Mouse (Mus musculus) embryo, embryonic 10.5 days (tissue): ENCODE data around the gene 4930595D18Rik.

Experiments used
- DNase-seq: peaks from one replicate; pipeline ENCODE4 v3.0.0-alpha.2; 2015; ENCODE audit warnings: low spot score

4930595D18Rik gene

GRCm38 (mm10) chr12:111165146-111165812 is 19.0 kb downstream of the 4930595D18Rik start:
- DNase-seq = peak; percentile 70

GRCm38 (mm10) chr12:111164310-111164751 is 20.0 kb downstream of the 4930595D18Rik start:
- DNase-seq = peak; percentile 96

GRCm38 (mm10) chr12:111162312-111163061 is 21.8 kb downstream of the 4930595D18Rik start:
- peak; percentile 83 for DNase-seq

- DNase-seq = no peak
Observed at GRCm38 (mm10) chr12:111161943-111162311, 22.4 kb downstream of the 4930595D18Rik start.

DNA sequence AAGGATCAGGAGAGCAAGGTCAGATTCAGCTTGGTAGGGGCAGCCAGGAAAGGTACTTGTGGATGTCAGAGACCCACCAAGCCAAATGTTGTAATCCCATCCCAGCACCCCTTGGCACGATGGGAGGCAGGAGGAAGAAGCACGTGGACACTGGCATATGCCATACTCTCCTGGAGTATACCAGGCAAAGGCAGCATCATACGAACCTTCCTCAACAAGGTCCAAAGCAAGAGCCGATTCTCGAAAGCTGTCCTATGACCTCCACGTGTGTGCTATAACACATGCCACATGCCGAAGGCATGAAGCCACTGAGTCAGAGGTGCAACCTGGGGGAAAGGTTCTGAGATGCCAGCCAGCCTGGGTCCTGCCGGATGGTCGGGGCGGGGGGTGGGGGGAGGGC is 23.4 kb downstream of the 4930595D18Rik start:
- no peak for DNase-seq

GRCm38 (mm10) chr12:111159659-111160428 is 24.4 kb downstream of the 4930595D18Rik start:
- DNase-seq = no peak

DNA sequence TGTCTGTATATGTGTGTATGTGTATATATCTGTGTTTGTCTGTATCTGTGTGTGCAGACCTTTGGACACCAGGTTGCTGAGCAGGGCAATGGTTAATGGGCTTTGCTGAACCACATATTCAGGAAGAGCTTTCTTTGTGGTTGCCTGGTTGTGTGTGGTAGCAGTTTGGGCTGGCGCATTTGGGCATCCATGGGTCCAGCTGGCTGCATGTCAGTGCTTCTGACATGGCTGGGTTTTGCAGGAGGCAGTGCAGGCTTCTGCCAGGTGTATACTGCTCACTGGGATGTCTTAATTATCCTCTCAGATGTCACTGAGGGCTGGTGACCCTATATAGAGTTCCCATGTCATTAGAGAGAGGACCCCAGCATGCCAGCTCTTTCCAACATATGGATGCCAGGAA is 28.5 kb downstream of the 4930595D18Rik start:
- no peak for DNase-seq

DNA sequence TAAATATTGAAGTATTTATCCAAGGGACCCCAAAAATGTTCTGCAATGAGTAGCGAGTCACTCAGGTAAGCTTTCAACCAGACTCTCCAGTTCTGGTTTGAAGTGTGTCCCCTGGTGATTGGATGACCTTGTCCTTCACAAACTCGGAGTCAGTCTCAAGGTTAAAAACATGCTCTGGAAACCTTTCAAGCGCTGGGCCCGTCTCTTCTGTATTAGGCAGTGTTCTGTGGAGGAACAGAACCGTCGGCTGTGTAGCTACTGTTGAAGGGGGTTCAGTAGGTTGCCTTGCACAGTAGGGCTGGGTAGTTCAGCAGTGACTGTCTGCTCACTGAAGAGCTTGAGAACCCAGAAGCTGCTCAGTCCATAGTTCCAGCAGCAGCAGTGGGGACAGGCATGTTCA is 29.6 kb downstream of the 4930595D18Rik start:
- no peak for DNase-seq

DNA sequence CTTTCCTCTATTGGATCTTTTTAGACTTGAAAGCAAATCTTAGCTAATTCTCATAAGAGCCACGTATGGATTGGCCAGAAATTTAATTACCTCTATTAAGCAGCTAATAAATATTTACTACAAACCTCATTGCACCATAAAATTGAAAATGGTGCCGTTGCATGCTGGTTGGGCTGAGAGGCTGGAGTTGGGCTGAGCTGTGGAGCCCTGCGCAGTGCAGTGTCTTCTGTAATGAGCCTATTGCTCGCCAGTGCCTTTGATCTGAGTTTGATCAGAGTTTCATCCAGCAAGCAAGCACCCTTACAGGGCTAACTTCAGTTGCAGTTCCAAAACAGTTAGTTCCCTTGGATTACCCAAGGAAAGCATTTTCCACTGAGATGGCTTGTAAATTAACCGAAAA is 30.3 kb downstream of the 4930595D18Rik start:
- DNase-seq = no peak

DNA sequence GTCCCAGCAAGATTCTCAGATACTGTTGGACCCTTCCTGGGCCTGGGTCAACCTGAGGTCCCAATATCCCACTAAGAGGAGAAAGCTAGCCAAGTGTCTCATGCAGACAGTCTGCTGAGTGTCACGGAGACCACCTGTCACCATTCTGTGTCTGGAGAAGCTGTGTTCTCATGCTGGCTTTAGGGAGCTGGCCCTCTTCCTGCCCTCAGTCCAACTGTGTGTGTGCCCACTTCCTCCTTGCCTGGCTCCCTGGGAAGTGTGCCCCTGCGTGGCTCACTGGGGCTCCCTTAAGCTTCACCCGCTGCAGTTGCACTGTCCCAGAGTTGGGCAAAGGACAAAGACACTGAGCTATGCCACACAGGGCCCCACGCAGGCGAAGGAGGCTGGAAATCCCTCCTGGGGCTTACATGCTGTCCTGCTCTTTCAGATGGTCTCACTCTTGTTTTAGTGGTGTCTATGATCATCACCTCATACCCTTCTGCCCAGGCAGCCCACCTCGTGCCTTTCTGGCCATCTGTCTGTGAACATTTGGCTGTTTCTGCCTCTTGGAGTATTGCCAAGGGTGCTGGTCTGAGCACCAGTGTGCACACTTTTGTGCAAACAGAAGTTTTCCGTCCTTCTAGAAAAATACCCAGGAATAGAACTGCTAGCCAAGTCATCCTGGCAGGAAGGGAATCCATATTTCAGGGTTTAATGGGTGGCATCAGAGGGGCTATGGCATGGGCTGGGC is 31.1 kb downstream of the 4930595D18Rik start:
- no peak for DNase-seq

DNA sequence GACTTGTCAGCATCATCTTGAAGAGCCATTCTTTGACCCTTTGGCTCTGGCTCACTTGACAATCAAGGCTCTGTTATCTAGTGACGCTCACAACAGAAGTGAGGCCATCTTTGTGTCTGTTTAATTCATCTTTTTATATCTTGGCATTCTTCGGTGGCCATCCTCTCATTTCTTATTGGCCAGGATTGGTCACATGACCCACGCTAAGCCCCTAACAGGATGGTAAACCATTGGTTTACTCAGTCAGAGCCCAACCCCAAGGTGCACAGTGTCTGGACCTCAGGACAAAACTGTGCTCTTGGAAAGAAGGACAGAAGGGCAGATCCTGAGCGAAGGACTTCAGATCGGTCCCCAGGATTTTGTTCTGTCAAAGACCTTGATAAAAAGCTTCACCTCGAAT is 31.7 kb downstream of the 4930595D18Rik start:
- no peak for DNase-seq

DNA sequence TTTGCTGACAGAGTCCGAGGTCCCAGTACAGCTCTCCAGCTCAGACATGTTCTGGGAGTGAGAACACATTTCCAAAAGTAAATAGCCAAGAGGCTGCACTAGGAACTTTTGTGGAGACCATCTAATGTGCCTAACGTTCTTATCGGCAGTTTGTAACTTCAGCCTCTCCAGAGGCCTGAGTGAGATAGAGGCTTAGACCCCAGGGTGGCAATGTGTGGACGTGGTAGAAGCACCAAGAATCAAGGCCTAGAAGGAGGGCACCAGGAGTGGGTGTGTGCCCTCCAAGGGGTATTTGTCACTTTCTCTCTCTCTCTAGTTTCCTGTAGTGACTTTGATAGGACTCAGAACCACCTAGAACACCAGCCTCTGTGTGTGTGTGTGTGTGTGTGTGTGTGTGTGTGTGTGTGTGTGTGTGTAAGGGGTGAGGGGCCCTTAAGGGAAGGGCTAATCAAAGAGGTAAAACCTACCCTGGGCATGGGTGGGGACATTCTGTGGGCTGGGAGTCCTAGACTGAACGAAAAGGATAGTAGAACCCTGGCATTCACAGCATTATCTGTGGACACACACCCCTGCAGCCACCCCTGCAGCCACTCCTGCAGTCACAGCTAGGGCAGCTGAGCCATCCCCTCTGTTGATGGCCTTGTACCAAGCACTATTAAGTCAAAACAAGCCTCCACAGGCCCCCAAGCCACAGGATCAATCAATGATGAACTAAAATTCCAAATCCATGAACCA is 32.7 kb downstream of the 4930595D18Rik start:
- no peak for DNase-seq

DNA sequence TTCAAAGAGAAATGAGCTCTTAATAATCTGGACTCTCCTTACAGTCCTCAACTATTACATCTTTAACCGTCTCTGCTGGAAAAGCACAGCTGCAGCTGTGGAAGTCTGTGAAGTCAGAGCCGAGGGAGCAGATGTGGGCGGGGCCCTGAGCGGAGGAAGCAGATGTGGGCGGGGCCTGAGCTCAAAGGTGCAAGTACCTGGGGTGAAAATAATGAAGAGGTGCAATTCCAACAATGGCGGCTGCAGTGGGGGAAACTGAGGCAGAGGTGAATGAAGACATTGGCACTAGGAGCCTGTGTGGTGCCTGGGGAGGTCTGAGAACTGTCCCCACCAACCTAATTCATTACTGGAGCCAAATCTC is 34.1 kb downstream of the 4930595D18Rik start:
- peak; percentile 39 for DNase-seq

- no peak for DNase-seq
Observed at GRCm38 (mm10) chr12:111149495-111150235, 34.6 kb downstream of the 4930595D18Rik start.

- DNase-seq = peak; percentile 35
Observed at GRCm38 (mm10) chr12:111145269-111145668, 39.0 kb downstream of the 4930595D18Rik start.

- no peak for DNase-seq
Observed at GRCm38 (mm10) chr12:111144598-111144997, 39.7 kb downstream of the 4930595D18Rik start.

DNA sequence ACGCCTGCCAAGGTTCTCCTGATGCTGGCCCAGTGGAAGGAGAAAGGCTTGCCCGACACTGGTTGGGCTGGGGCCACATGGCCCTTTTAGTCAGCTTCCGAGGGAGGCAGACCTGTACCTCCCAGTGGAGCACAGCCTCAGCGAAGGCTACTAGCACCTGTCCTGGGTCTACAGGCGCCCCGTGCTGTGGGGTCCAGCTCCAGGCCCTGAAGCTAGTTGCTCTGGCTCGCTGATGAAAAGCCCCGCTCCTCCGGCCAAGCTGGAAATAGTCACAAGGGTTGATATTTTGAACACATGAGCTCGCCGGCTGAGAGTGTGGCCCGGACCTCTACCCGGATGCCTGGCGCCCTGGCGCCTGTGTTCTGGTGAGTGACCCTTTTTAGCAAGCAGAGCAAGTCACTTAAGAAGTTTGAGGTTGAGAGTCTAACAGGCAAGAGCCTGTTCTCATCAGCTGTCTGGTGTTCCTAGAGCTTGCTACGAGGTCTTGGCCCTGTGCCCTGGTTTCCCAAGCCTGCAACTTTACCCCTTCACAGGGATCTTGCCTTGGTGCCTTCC is 40.7 kb downstream of the 4930595D18Rik start:
- no peak for DNase-seq

- peak; percentile 78 for DNase-seq
Observed at GRCm38 (mm10) chr12:111143005-111143508, 41.2 kb downstream of the 4930595D18Rik start.

GRCm38 (mm10) chr12:111137079-111137478 is 47.2 kb downstream of the 4930595D18Rik start:
- DNase-seq = no peak

- DNase-seq = no peak
Observed at GRCm38 (mm10) chr12:111135953-111136352, 48.3 kb downstream of the 4930595D18Rik start.
